Mouse (Mus musculus): ENCODE measurements around the gene Lins1. TPM values are rescaled to one million over a fixed set of nuclear protein-coding genes. Genes with fewer than 3 reads are reported as not detected.

Gene Lins1
- polyA plus RNA-seq, 1 experiment from 2014 or later: 22.4 TPM

DNA sequence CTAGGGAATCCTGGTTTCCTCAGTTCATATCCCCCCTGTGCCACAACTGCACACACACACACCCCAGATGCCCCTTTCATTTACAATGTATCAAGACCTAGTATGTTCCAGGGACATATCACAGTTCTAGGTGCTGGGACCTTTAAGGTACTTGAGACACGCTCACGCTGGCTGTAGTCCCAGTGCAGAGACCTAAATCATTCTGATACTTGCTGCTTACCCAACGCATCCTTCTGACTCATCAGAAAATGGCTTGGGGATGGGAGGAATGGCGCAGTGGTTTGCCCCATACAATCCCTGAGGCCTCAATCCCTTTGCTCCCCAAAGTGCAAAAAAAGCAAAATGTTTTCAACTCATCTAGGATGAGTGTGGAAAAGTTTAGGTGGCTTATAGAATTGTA, 44.8 kb downstream of the Lins1 start:
- no peak overlapping the region for H3K4me3 ChIP-seq (ENCODE audit: low read depth, low read length)
- DNase-seq (ENCODE audit: low spot score): no peak
- H3K27me3 ChIP-seq (replicated peaks; ENCODE audit: control insufficient read depth, insufficient read depth, low read length): no peaks in the 10 kb centered on the region
- H3K36me3 ChIP-seq (ENCODE audit: control insufficient read depth, insufficient read depth, low read length): no peaks in the 10 kb centered on the region
- H3K4me1 ChIP-seq (ENCODE audit: control insufficient read depth, insufficient read depth, low read length): no peaks in the 10 kb centered on the region
- no peaks in the 10 kb centered on the region for H3K9me3 ChIP-seq (ENCODE audit: control insufficient read depth, low read length)
- no peak for ATAC-seq (ENCODE audit: low read depth)
- no peak overlapping the region for H3K9ac ChIP-seq (ENCODE audit: low read depth, low read length)
- no peak overlapping the region for H3K4me2 ChIP-seq (ENCODE audit: low read depth, low read length)
- no peak overlapping the region for H3K27ac ChIP-seq (replicated peaks; ENCODE audit: low read depth, low read length)
- WGBS: 92% methylated on average over 4 of the region's 4 CpGs

DNA sequence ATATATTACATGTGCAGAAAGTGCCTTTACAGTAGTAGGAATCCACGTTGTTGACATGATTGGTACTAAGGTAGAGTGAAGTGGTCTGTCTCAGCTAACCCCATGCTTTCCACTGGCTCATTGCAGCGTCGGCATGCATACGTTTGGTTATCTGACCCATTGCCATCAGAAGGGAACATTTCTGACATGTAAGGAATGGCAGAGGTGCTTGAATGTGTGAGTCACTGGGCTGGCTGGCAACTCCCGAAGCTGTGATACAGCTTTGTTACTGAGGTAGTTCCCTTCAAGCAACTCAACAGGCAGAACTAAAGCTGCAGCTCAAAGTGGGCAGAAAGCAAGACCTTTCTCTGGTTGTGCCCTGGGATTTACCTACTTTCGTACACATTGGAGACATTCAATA, 45.3 kb downstream of the Lins1 start:
- Histone ChIP-seq H3K4me2 (ENCODE audit: low read depth, low read length) (no peak overlapping the region), H3K4me1 (ENCODE audit: control insufficient read depth, insufficient read depth, low read length) (no peaks in the 10 kb centered on the region), H3K9ac (ENCODE audit: low read depth, low read length) (no peak overlapping the region), H3K27me3 (replicated peaks; ENCODE audit: control insufficient read depth, insufficient read depth, low read length) (no peaks in the 10 kb centered on the region), H3K36me3 (ENCODE audit: control insufficient read depth, insufficient read depth, low read length) (no peaks in the 10 kb centered on the region), H3K9me3 (ENCODE audit: control insufficient read depth, low read length) (no peaks in the 10 kb centered on the region), H3K27ac (replicated peaks; ENCODE audit: low read depth, low read length) (no peak overlapping the region), H3K4me3 (ENCODE audit: low read depth, low read length) (no peak overlapping the region)
- DNase-seq (ENCODE audit: low spot score): no peak
- WGBS: 83% methylated on average over 6 of the region's 6 CpGs
- no peak for ATAC-seq (ENCODE audit: low read depth)

DNA sequence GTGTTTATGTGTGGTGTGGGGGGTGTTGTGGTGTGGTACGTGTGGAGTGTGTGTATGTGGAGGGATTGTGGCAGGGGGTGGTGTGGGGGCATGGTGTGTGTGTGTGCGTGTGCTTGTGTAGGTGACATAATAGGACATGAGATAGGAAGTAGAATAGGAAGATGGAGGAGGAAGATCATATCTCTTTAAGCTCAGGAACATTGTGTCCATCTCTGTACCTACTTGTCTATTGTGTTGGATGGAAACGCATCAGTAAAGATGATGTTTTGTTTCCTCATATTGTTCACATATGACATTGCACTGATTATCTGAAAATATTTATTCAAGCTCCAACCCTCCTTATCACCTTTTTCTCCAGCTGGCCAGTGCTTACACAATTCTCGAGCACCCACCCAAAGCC, 47.7 kb downstream of the Lins1 start:
- DNase-seq (ENCODE audit: low spot score): no peak
- H3K27me3 ChIP-seq (replicated peaks; ENCODE audit: control insufficient read depth, insufficient read depth, low read length): no peaks in the 10 kb centered on the region
- no peaks in the 10 kb centered on the region for H3K4me1 ChIP-seq (ENCODE audit: control insufficient read depth, insufficient read depth, low read length)
- H3K4me2 ChIP-seq (ENCODE audit: low read depth, low read length): no peak overlapping the region
- H3K9me3 ChIP-seq (ENCODE audit: control insufficient read depth, low read length): no peaks in the 10 kb centered on the region
- no peak overlapping the region for H3K9ac ChIP-seq (ENCODE audit: low read depth, low read length)
- ATAC-seq (ENCODE audit: low read depth): no peak
- WGBS: 86% methylated on average over 4 of the region's 4 CpGs
- no peak overlapping the region for H3K4me3 ChIP-seq (ENCODE audit: low read depth, low read length)
- H3K36me3 ChIP-seq (ENCODE audit: control insufficient read depth, insufficient read depth, low read length): no peaks in the 10 kb centered on the region
- H3K27ac ChIP-seq (replicated peaks; ENCODE audit: low read depth, low read length): no peak overlapping the region

DNA sequence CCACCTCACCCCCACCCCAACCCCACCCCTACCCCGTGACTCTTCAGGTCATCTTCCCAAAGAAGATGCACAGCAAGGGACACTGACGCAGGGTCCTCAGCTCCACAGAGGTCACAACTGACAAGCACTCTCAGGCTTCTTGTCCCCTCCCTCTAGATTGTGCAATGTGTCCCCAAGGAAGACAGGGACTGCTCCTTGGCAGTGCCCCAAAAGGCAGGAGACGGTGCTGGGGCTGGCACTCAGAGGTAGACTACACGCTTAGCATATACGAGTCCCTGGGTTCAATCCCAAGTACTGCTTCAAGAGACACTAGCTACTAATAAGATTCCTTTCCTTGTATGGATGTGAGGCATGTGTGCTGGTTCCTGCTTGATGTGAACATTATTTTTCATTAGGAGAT, 51.3 kb downstream of the Lins1 start:
- DNase-seq (ENCODE audit: low spot score): no peak
- Histone ChIP-seq H3K27me3 (replicated peaks; ENCODE audit: control insufficient read depth, insufficient read depth, low read length) (no peaks in the 10 kb centered on the region), H3K36me3 (ENCODE audit: control insufficient read depth, insufficient read depth, low read length) (no peaks in the 10 kb centered on the region), H3K4me1 (ENCODE audit: control insufficient read depth, insufficient read depth, low read length) (no peaks in the 10 kb centered on the region), H3K4me2 (ENCODE audit: low read depth, low read length) (no peak overlapping the region), H3K9me3 (ENCODE audit: control insufficient read depth, low read length) (no peaks in the 10 kb centered on the region), H3K27ac (replicated peaks; ENCODE audit: low read depth, low read length) (no peak overlapping the region), H3K9ac (ENCODE audit: low read depth, low read length) (no peak overlapping the region), H3K4me3 (ENCODE audit: low read depth, low read length) (no peak overlapping the region)
- peak; percentile 60; the same call in 1 of the 2 replicates for ATAC-seq (ENCODE audit: low read depth)
- 79% methylated on average over 5 of the region's 5 CpGs for WGBS

DNA sequence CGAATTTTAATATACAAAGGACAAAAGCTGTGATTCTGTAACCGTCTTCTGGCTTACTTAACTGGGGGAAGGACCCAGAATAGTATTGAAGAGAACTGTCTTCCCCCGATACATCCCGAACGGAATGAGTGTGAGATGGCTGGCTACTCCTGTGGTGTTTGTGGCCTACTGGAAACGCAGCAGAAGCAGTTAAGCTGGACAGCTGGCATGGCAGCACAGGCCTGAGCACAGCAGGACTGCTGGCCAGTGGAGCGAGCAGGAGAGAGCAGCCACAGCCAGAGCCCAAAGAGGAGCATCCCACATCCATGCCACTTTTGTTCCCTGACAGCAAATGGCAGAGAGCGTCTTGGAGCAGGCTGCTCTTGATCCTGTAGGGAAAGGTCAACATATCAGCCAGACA, 51.7 kb downstream of the Lins1 start:
- Histone ChIP-seq H3K4me2 (ENCODE audit: low read depth, low read length) (no peak overlapping the region), H3K4me3 (ENCODE audit: low read depth, low read length) (no peak overlapping the region), H3K27ac (replicated peaks; ENCODE audit: low read depth, low read length) (no peak overlapping the region), H3K9ac (ENCODE audit: low read depth, low read length) (no peak overlapping the region), H3K9me3 (ENCODE audit: control insufficient read depth, low read length) (no peaks in the 10 kb centered on the region), H3K4me1 (ENCODE audit: control insufficient read depth, insufficient read depth, low read length) (no peaks in the 10 kb centered on the region), H3K27me3 (replicated peaks; ENCODE audit: control insufficient read depth, insufficient read depth, low read length) (no peaks in the 10 kb centered on the region), H3K36me3 (ENCODE audit: control insufficient read depth, insufficient read depth, low read length) (no peaks in the 10 kb centered on the region)
- 77% methylated on average over 8 of the region's 8 CpGs for WGBS
- DNase-seq (ENCODE audit: low spot score) (no peak), ATAC-seq (ENCODE audit: low read depth) (no peak)

DNA sequence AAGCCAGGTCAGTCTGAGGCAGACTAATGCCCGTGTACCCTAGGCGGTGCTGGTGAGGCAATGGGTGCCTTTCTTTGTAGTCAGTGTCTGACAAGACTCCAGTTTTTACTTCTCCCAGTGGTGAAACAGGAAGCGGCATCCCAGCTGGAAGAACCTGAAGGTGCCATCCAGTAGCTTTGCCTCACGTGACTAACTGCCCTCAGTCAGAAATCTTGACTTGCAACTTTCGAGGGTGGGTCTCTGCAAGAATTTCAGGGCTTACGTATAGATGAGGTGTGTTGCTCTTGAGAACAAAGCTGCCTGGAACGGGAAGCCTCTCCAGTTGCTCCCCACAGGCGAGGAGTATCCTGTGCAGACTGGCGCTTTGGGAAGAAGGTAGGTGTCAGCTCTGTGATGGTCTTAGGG, 53.7 kb downstream of the Lins1 start, which contains the start of gene Cers3:
Gene Cers3 (plus strand): TSS at position 128 of the 405 bp plus-strand sequence.
- ATAC-seq (ENCODE audit: low read depth): peak; percentile 63
- Histone ChIP-seq H3K36me3 (ENCODE audit: control insufficient read depth, insufficient read depth, low read length) (no peaks in the 10 kb centered on the region), H3K4me2 (ENCODE audit: low read depth, low read length) (peak within 1 kb of the TSS; percentile 4; the same call in 1 of the 2 replicates), H3K4me1 (ENCODE audit: control insufficient read depth, insufficient read depth, low read length) (no peaks in the 10 kb centered on the region), H3K27me3 (replicated peaks; ENCODE audit: control insufficient read depth, insufficient read depth, low read length) (no peaks in the 10 kb centered on the region), H3K9me3 (ENCODE audit: control insufficient read depth, low read length) (no peaks in the 10 kb centered on the region), H3K4me3 (ENCODE audit: low read depth, low read length) (peak within 1 kb of the TSS; percentile 18; the same call in 1 of the 2 replicates), H3K27ac (replicated peaks; ENCODE audit: low read depth, low read length) (peak within 1 kb of the TSS; percentile 44), H3K9ac (ENCODE audit: low read depth, low read length) (no peak within 1 kb of the TSS)
- 57% methylated on average over 9 of the region's 9 CpGs for WGBS
- DNase-seq (ENCODE audit: low spot score): peak; percentile 79

DNA sequence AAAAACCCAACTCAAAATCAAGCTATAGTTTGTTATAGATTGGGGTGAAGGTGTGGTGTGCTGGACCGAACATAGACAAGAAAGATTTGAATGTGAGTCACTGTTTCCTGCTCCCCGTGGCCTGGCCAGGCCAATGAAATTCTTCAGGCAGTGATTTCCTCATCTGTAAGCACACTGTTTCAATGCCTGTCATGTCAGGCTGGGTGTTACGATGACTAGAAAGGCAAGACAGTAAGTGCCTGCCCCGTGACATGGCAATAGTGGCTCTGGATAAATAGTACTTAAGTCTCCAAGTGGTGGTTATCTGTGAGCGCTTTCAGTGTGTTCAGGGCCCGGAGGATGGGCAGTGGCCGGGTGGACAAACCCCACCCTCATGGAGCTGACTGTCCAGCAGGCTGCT, 57.3 kb downstream of the Lins1 start:
- H3K4me3 ChIP-seq (ENCODE audit: low read depth, low read length): no peak overlapping the region
- DNase-seq (ENCODE audit: low spot score): no peak
- H3K9me3 ChIP-seq (ENCODE audit: control insufficient read depth, low read length): no peaks in the 10 kb centered on the region
- ATAC-seq (ENCODE audit: low read depth): no peak
- WGBS: 77% methylated on average over 7 of the region's 7 CpGs
- H3K9ac ChIP-seq (ENCODE audit: low read depth, low read length): no peak overlapping the region
- H3K4me2 ChIP-seq (ENCODE audit: low read depth, low read length): no peak overlapping the region
- H3K4me1 ChIP-seq (ENCODE audit: control insufficient read depth, insufficient read depth, low read length): no peaks in the 10 kb centered on the region; the same call in 1 of the 2 replicates
- no peak overlapping the region for H3K27ac ChIP-seq (replicated peaks; ENCODE audit: low read depth, low read length)
- no peaks in the 10 kb centered on the region for H3K27me3 ChIP-seq (replicated peaks; ENCODE audit: control insufficient read depth, insufficient read depth, low read length)
- no peaks in the 10 kb centered on the region for H3K36me3 ChIP-seq (ENCODE audit: control insufficient read depth, insufficient read depth, low read length)

DNA sequence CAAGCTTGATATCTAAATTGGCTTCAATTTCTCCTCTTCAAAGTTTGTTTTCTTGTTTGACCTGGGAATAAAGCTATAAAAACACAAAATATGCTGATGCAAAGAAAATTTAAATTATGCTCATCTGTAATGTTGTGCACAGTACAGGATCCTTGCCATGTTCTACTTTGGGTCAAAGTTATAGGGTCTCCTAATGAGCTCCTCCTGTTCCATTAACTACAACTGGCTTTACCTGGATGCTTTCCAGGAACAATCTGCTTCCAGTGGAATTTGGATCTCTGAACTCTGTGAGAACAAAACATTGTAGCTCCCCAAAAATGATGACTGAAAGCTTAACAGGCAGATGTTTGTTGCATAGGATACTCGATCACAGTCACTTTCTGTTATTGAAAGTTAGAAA, 60.3 kb downstream of the Lins1 start:
- Histone ChIP-seq H3K4me3 (ENCODE audit: low read depth, low read length) (no peak overlapping the region), H3K27me3 (replicated peaks; ENCODE audit: control insufficient read depth, insufficient read depth, low read length) (no peaks in the 10 kb centered on the region), H3K9ac (ENCODE audit: low read depth, low read length) (no peak overlapping the region), H3K4me2 (ENCODE audit: low read depth, low read length) (no peak overlapping the region), H3K9me3 (ENCODE audit: control insufficient read depth, low read length) (no peaks in the 10 kb centered on the region), H3K4me1 (ENCODE audit: control insufficient read depth, insufficient read depth, low read length) (no peaks in the 10 kb centered on the region; the same call in 1 of the 2 replicates), H3K27ac (replicated peaks; ENCODE audit: low read depth, low read length) (no peak overlapping the region), H3K36me3 (ENCODE audit: control insufficient read depth, insufficient read depth, low read length) (no peaks in the 10 kb centered on the region)
- ATAC-seq (ENCODE audit: low read depth) (no peak), DNase-seq (ENCODE audit: low spot score) (peak; percentile 78)
- WGBS: 40% methylated on average over 1 of the region's 1 CpGs

DNA sequence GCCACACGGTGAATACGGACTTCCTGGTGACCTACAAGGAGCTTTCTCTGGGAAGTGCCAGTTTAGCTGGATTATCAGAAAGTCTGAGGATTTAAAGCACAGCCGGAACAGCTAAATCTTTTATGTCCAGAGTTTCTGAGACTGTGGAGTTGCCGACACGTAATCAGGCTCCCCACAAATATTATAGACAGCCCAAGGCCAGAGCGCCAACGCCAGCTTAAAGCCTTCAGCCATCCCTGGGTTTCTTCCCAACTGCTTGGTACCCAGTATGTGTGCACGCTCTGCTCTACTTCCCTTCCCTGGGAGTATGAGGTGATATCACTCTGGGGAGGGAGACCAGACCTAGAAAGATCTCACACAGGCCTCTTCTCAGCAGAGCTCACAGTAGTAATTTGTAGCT, 64.1 kb downstream of the Lins1 start:
- WGBS: 82% methylated on average over 8 of the region's 8 CpGs
- Histone ChIP-seq H3K9me3 (ENCODE audit: control insufficient read depth, low read length) (no peaks in the 10 kb centered on the region), H3K9ac (ENCODE audit: low read depth, low read length) (no peak overlapping the region), H3K27ac (replicated peaks; ENCODE audit: low read depth, low read length) (peak overlapping the region; percentile 9; the same call in 1 of the 2 replicates), H3K27me3 (replicated peaks; ENCODE audit: control insufficient read depth, insufficient read depth, low read length) (no peaks in the 10 kb centered on the region), H3K36me3 (ENCODE audit: control insufficient read depth, insufficient read depth, low read length) (no peaks in the 10 kb centered on the region), H3K4me3 (ENCODE audit: low read depth, low read length) (no peak overlapping the region), H3K4me1 (ENCODE audit: control insufficient read depth, insufficient read depth, low read length) (no peaks in the 10 kb centered on the region; the same call in 1 of the 2 replicates), H3K4me2 (ENCODE audit: low read depth, low read length) (no peak overlapping the region)
- DNase-seq (ENCODE audit: low spot score) (no peak), ATAC-seq (ENCODE audit: low read depth) (no peak)

All from embryonic facial prominence, embryonic 14.5 days (tissue).